Mouse (Mus musculus) lung, postnatal 25 days (tissue): ENCODE results near the gene Apob.
"Not testable (repeated sequence)": the region's sequence is repeated elsewhere in the genome, so short reads cannot be mapped to it uniquely, and the experiment has no call there.

Source experiments
- DNase-seq: peaks from one replicate; pipeline ENCODE4 v3.0.0; 2022; ENCODE audit warnings: low spot score

Gene Apob

GRCm38 (mm10) chr12:7977466-7978189 lies at the start of gene Apob:
TSS of gene Apob (plus strand) at chr12:7977648.
- no peak for DNase-seq

- no peak for DNase-seq
These were observed 45.0 kb upstream of the Apob start for GRCm38 (mm10) chr12:7932405-7932920.

- DNase-seq, result no peak
These were observed 27.2 kb upstream of the Apob start for GRCm38 (mm10) chr12:7950098-7950745.

GRCm38 (mm10) chr12:7958851-7959250 lies 18.6 kb upstream of the Apob start:
- DNase-seq, result no peak

GRCm38 (mm10) chr12:7959310-7959918 lies 18.0 kb upstream of the Apob start:
- no peak for DNase-seq

- no peak for DNase-seq
These were observed 15.0 kb upstream of the Apob start for GRCm38 (mm10) chr12:7962314-7962927.

GRCm38 (mm10) chr12:7967221-7967620 lies 10.2 kb upstream of the Apob start:
- DNase-seq, result no peak

GRCm38 (mm10) chr12:7970301-7970700 lies 7.1 kb upstream of the Apob start:
- DNase-seq, result no peak

GRCm38 (mm10) chr12:7970817-7971216 lies 6.6 kb upstream of the Apob start:
- DNase-seq, result no peak

GRCm38 (mm10) chr12:7971736-7972135 lies 5.7 kb upstream of the Apob start:
- no peak for DNase-seq

- DNase-seq, result no peak
These were observed 3.6 kb upstream of the Apob start for GRCm38 (mm10) chr12:7973773-7974322.

- DNase-seq, result peak; percentile 46
These were observed 889 bp downstream of the Apob start for GRCm38 (mm10) chr12:7978190-7978884.

- no peak for DNase-seq
These were observed 7.0 kb downstream of the Apob start for GRCm38 (mm10) chr12:7984411-7984810.

GRCm38 (mm10) chr12:7990804-7991203 lies 13.4 kb downstream of the Apob start:
- DNase-seq, result peak; percentile 24

GRCm38 (mm10) chr12:7991570-7991969 lies 14.1 kb downstream of the Apob start:
- DNase-seq, result no peak

- peak; percentile 5 for DNase-seq
These were observed 43.5 kb downstream of the Apob start for GRCm38 (mm10) chr12:8020931-8021330.

- DNase-seq, result no peak
These were observed 52.1 kb downstream of the Apob start for GRCm38 (mm10) chr12:8029520-8029919.

GRCm38 (mm10) chr12:8030057-8030456 lies 52.6 kb downstream of the Apob start:
- no peak for DNase-seq

GRCm38 (mm10) chr12:8031169-8031568 lies 53.7 kb downstream of the Apob start:
- DNase-seq, result not testable (repeated sequence)

GRCm38 (mm10) chr12:8031595-8032358 lies 54.3 kb downstream of the Apob start:
- DNase-seq, result no peak

GRCm38 (mm10) chr12:8032359-8032755 lies 54.9 kb downstream of the Apob start:
- DNase-seq, result no peak
